ENCODE assay signal across 20 mouse cellular contexts in the genomic region with DNA sequence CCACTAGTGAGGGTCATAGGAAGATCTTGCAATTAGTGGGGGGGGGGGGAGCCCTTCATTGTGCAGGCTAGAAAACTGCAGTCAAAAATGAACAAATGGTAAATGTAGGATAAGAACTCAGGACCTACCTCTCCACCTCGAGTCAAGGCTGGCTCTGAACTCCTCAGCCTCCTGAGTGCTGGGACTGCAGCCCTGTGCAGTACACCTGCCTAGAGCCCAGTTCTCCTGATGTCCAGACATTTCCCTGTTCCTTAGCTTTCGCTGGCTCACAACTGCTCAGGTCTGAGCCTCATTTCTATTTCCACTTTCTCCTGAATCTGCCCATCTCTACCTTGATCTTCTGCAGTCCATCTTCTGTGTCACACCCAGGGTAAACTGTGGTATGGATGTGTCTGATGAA. TPM values are rescaled to one million over a fixed set of nuclear protein-coding genes. Genes with fewer than 3 reads are reported as not detected.
"Had no signal": no experiment of that assay in that cellular context is flagged by ENCODE, and none has a peak within 500 bp of the region (broad histone marks: within the 10 kb centered on the region; RNA-seq: fewer than 3 reads in every experiment).

No protein-coding gene starts in this region.

- H3K27ac ChIP-seq: neural tube, embryonic 13.5 days; neural tube, embryonic 15.5 days; stomach, embryonic 15.5 days; stomach, postnatal 0 days had no signal

- H3K4me1 ChIP-seq: neural tube, embryonic 13.5 days; neural tube, embryonic 15.5 days; stomach, embryonic 15.5 days had no signal

- H3K36me3 ChIP-seq: neural tube, embryonic 13.5 days; neural tube, embryonic 15.5 days; stomach, embryonic 15.5 days had no signal

- DNase-seq: retina, postnatal 1 day; right cerebral cortex, adult 18-20 months; right cerebral cortex, postnatal 14 days; right cerebral cortex, postnatal 25 days; right cerebral cortex, postnatal 4 days; spleen, adult 18-20 months; thymus, adult 18-20 months; thymus, adult 2 months; thymus, postnatal 14 days; thymus, postnatal 25 days; thymus, postnatal 36 days; thymus, postnatal 4 days had no signal

- H3K4me2 ChIP-seq: neural tube, embryonic 13.5 days; neural tube, embryonic 15.5 days; stomach, embryonic 15.5 days had no signal

- H3K27me3 ChIP-seq: neural tube, embryonic 13.5 days; neural tube, embryonic 15.5 days; stomach, embryonic 15.5 days had no signal

- H3K4me3 ChIP-seq: neural tube, embryonic 13.5 days; neural tube, embryonic 15.5 days; stomach, embryonic 15.5 days had no signal

- H3K9me3 ChIP-seq: neural tube, embryonic 13.5 days; neural tube, embryonic 15.5 days; stomach, embryonic 15.5 days had no signal

- H3K9ac ChIP-seq: neural tube, embryonic 13.5 days; neural tube, embryonic 15.5 days; stomach, embryonic 15.5 days had no signal

RNA-seq across cellular contexts. Expression of a gene that starts 39.0 kb away (rescaled TPM):
- total RNA-seq: neutrophil, adult 5-6 weeks had no signal
- polyA plus RNA-seq: neural tube, embryonic 13.5 days; thymus, adult 2 months had no signal

RNA-seq across cellular contexts. Expression of a gene that starts 45.2 kb away (rescaled TPM):
- total RNA-seq: neutrophil, adult 5-6 weeks had no signal
- polyA plus RNA-seq: neural tube, embryonic 13.5 days; neural tube, embryonic 14.5 days; small intestine, adult 2 months; spleen, adult 2 months had no signal
